Mouse (Mus musculus): ENCODE measurements around the gene Agbl2.

- TF ChIP-seq POLR2A (IDR thresholded peaks at IDR 0.05; ENCODE audit: low read depth, low read length): no peak
- no peak for TF ChIP-seq CTCF (conservative IDR thresholded peaks at IDR 0.05; ENCODE audit: insufficient read depth, insufficient read length, low read depth, low read length)
Measured at GRCm38 (mm10) chr2:90782458-90782857, at the start of gene Agbl2.

Measured in kidney, adult 2 months (tissue).